Mouse (Mus musculus) forebrain, postnatal 0 days (tissue): ENCODE data around the gene U2af1. TPM values are rescaled to one million over a fixed set of nuclear protein-coding genes. Genes with fewer than 3 reads are reported as not detected.
"Not testable (repeated sequence)": the region's sequence is repeated elsewhere in the genome, so short reads cannot be mapped to it uniquely, and the experiment has no call there.

ENCODE experiments used
- ATAC-seq: fragments of 200-750 bp; cut with Nextera tagmentation; 2 replicates; pipeline ENCODE4 v1.8.0; 2017; ENCODE audit warnings: mild to moderate bottlenecking, moderate library complexity
- DNase-seq: peaks from one replicate; pipeline ENCODE4 v3.0.0-alpha.2; 2015
- H3K27ac ChIP-seq: fragments of 300-500 bp; sonication (generic); 2 replicates; pipeline ENCODE4 v1.5.1; 2014; ENCODE audit warnings: low read depth, mild to moderate bottlenecking, antibody characterized with exemption, low read length, moderate library complexity, mixed read lengths
- H3K27me3 ChIP-seq: fragments of 300-500 bp; sonication (generic); 2 replicates; pipeline ENCODE4 v1.6.1; 2014; ENCODE audit warnings: mild to moderate bottlenecking, low read length, mixed read lengths; ENCODE audit not compliant: insufficient read depth
- H3K36me3 ChIP-seq: fragments of 300-500 bp; sonication (generic); 2 replicates; pipeline ENCODE4 v1.6.1; 2014; ENCODE audit warnings: mild to moderate bottlenecking, moderate library complexity; ENCODE audit not compliant: insufficient read depth
- H3K4me1 ChIP-seq: fragments of 300-500 bp; sonication (generic); 2 replicates; pipeline ENCODE4 v1.6.1; 2014; ENCODE audit warnings: antibody characterized with exemption; ENCODE audit not compliant: insufficient read depth
- H3K4me2 ChIP-seq: fragments of 300-500 bp; sonication (generic); 2 replicates; pipeline ENCODE4 v1.6.1; 2014; ENCODE audit warnings: low read depth, mild to moderate bottlenecking, moderate library complexity
- H3K4me3 ChIP-seq: fragments of 300-500 bp; sonication (generic); 2 replicates; pipeline ENCODE4 v1.5.1; 2014; ENCODE audit warnings: low read depth, low read length, mixed read lengths
- H3K9ac ChIP-seq: fragments of 300-500 bp; sonication (generic); 2 replicates; pipeline ENCODE4 v1.6.1; 2014; ENCODE audit warnings: mild to moderate bottlenecking
- H3K9me3 ChIP-seq: fragments of 300-500 bp; sonication (generic); 2 replicates; pipeline ENCODE4 v1.6.1; 2016; ENCODE audit warnings: low read length
- CTCF ChIP-seq: sonication (generic); IDR thresholded peaks from 2 replicates; pipeline ENCODE4 v1.5.1; 2016; ENCODE audit warnings: antibody characterized with exemption, control low read depth, low read depth
- WGBS: fragments of 180-500 bp; shearing (Covaris S2); extraction: QIAGEN DNeasy Blood & Tissue Kit; methylation state at CpG from one replicate; pipeline ENCODE4 v1.1.7; 2014; 5-methylcytosine and 5-hydroxymethylcytosine counted together
- polyA plus RNA-seq: library from polyadenylated mRNA; unstranded; fragments of >200 nt; fragmentation: Nextera tagmentation; extraction: Ambion mirVana; gene quantifications from 2 replicates; pipeline ENCODE4 v1.2.1, GENCODE M21; 2015
- total RNA-seq: library from RNA; depleted of rRNA; stranded (reverse); fragments of >200 nt; gene quantifications from 2 replicates; pipeline ENCODE4 v1.2.3, GENCODE M21; 2014

The U2af1 gene
- total and polyA plus RNA-seq, 2 experiments from 2014 or later, result 86.4 to 264 TPM

- no peak for ATAC-seq
- DNase-seq, result no peak
- H3K27ac ChIP-seq, result no peak overlapping the region
- H3K4me2 ChIP-seq, result no peak overlapping the region
- no peaks in the 10 kb centered on the region for H3K27me3 ChIP-seq
- H3K9ac ChIP-seq, result no peak overlapping the region
- H3K9me3 ChIP-seq, result no peaks in the 10 kb centered on the region
- peaks cover 9% of the 10 kb centered on the region for H3K36me3 ChIP-seq
- WGBS, result 94% methylated on average over 2 of the region's 2 CpGs
- H3K4me3 ChIP-seq, result no peak overlapping the region
- H3K4me1 ChIP-seq, result no peaks in the 10 kb centered on the region
- TF ChIP-seq CTCF, result no peak
These were observed 30.7 kb downstream of the U2af1 start for GRCm38 (mm10) chr17:31627961-31628360.

- TF ChIP-seq CTCF, result no peak
- H3K9ac ChIP-seq, result no peak overlapping the region
- no peak overlapping the region for H3K27ac ChIP-seq
- no peak overlapping the region for H3K4me3 ChIP-seq
- no peak overlapping the region for H3K4me2 ChIP-seq
- DNase-seq (no peak), ATAC-seq (no peak)
- no peaks in the 10 kb centered on the region for H3K4me1 ChIP-seq
- no peaks in the 10 kb centered on the region for H3K9me3 ChIP-seq
- 93% methylated on average over 4 of the region's 4 CpGs for WGBS
- peaks cover 9% of the 10 kb centered on the region for H3K36me3 ChIP-seq
- H3K27me3 ChIP-seq, result no peaks in the 10 kb centered on the region
These were observed 35.6 kb downstream of the U2af1 start for GRCm38 (mm10) chr17:31623101-31623500.

GRCm38 (mm10) chr17:31613086-31613755 lies 45.5 kb downstream of the U2af1 start:
- Histone ChIP-seq H3K4me3 (no peak overlapping the region), H3K27me3 (no peaks in the 10 kb centered on the region), H3K9me3 (no peaks in the 10 kb centered on the region), H3K4me2 (no peak overlapping the region), H3K27ac (no peak overlapping the region), H3K36me3 (no peaks in the 10 kb centered on the region), H3K9ac (no peak overlapping the region), H3K4me1 (no peaks in the 10 kb centered on the region)
- ATAC-seq (no peak), DNase-seq (no peak)
- WGBS, result 76% methylated on average over 4 of the region's 4 CpGs
- TF ChIP-seq CTCF, result no peak

- no peaks in the 10 kb centered on the region for H3K9me3 ChIP-seq
- DNase-seq (no peak), ATAC-seq (no peak)
- no peaks in the 10 kb centered on the region for H3K4me1 ChIP-seq
- H3K4me2 ChIP-seq, result no peak overlapping the region
- H3K9ac ChIP-seq, result no peak overlapping the region
- no peaks in the 10 kb centered on the region for H3K27me3 ChIP-seq
- H3K27ac ChIP-seq, result no peak overlapping the region
- no peak overlapping the region for H3K4me3 ChIP-seq
- no peak for TF ChIP-seq CTCF
- H3K36me3 ChIP-seq, result peaks cover 8% of the 10 kb centered on the region
- 91% methylated on average over 3 of the region's 3 CpGs for WGBS
These were observed 48.8 kb downstream of the U2af1 start for GRCm38 (mm10) chr17:31609895-31610294.

GRCm38 (mm10) chr17:31609173-31609572 lies 49.5 kb downstream of the U2af1 start:
- not testable (repeated sequence) for ATAC-seq, DNase-seq, H3K4me2 ChIP-seq, H3K4me3 ChIP-seq, H3K4me1 ChIP-seq, H3K27ac ChIP-seq, H3K9ac ChIP-seq, H3K9me3 ChIP-seq, H3K27me3 ChIP-seq
- WGBS, result 93% methylated on average over 3 of the region's 3 CpGs
- H3K36me3 ChIP-seq, result peaks cover 11% of the 10 kb centered on the region

GRCm38 (mm10) chr17:31607256-31607951 lies 51.3 kb downstream of the U2af1 start:
- 80% methylated on average over 8 of the region's 8 CpGs for WGBS
- Histone ChIP-seq H3K4me3 (no peak overlapping the region), H3K27ac (no peak overlapping the region), H3K4me2 (no peak overlapping the region), H3K36me3 (peaks cover 21% of the 10 kb centered on the region), H3K9ac (no peak overlapping the region), H3K27me3 (no peaks in the 10 kb centered on the region), H3K9me3 (no peaks in the 10 kb centered on the region), H3K4me1 (no peaks in the 10 kb centered on the region)
- DNase-seq (no peak), ATAC-seq (no peak)
- TF ChIP-seq CTCF, result no peak

GRCm38 (mm10) chr17:31606424-31606823 lies 52.3 kb downstream of the U2af1 start:
- H3K36me3 ChIP-seq, result peaks cover 27% of the 10 kb centered on the region
- no peaks in the 10 kb centered on the region for H3K27me3 ChIP-seq
- 77% methylated on average over 7 of the region's 7 CpGs for WGBS
- H3K9me3 ChIP-seq, result no peaks in the 10 kb centered on the region
- peak; percentile 43 for TF ChIP-seq CTCF
- no peak overlapping the region for H3K4me3 ChIP-seq
- ATAC-seq (no peak), DNase-seq (peak; percentile 31)
- no peak overlapping the region for H3K9ac ChIP-seq
- H3K4me1 ChIP-seq, result no peaks in the 10 kb centered on the region
- no peak overlapping the region for H3K27ac ChIP-seq
- H3K4me2 ChIP-seq, result no peak overlapping the region
